13 mouse cellular contexts compared by ENCODE assay signal in the genomic region with DNA sequence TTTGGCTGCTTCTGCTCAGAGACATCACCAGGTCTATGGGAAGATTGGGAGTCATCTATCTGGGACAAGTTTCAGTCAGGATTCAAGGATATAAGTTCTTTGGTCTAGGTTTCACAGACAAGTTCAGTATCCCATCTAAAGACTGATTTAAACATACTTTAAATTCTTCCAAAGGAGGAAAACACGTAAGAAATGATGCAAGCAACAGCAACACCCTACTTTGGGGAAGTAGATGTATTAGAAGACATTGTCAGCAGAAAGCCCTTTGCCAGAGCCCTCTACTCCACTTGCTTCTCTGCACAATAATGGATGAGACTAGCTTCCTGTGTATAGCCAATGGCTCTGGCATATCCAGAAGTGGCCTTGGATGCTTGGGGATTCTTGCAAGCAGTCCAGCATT.
"Had no signal": no experiment of that assay in that cellular context is flagged by ENCODE, and none has a peak within 500 bp of the region (broad histone marks: within the 10 kb centered on the region; RNA-seq: fewer than 3 reads in every experiment).

No protein-coding gene starts in this region.

- ATAC-seq: intestine, embryonic 15.5 days; midbrain, embryonic 16.5 days had no signal

- H3K4me2 ChIP-seq: intestine, embryonic 15.5 days; limb, embryonic 15.5 days; liver, embryonic 15.5 days; lung, embryonic 15.5 days; midbrain, embryonic 12.5 days had no signal

- H3K27me3 ChIP-seq: intestine, embryonic 15.5 days; limb, embryonic 15.5 days; liver, embryonic 15.5 days; lung, embryonic 15.5 days; midbrain, embryonic 12.5 days had no signal

- H3K9me3 ChIP-seq: intestine, embryonic 15.5 days; limb, embryonic 15.5 days; liver, embryonic 15.5 days; lung, embryonic 15.5 days; midbrain, embryonic 12.5 days had no signal

- H3K4me3 ChIP-seq: intestine, embryonic 15.5 days; layer of hippocampus, adult 2 months; limb, embryonic 15.5 days; liver, embryonic 15.5 days; lung, embryonic 15.5 days; midbrain, embryonic 12.5 days had no signal

- H3K27ac ChIP-seq: intestine, embryonic 15.5 days; layer of hippocampus, adult 2 months; limb, embryonic 15.5 days; liver, embryonic 15.5 days; lung, embryonic 15.5 days; midbrain, embryonic 12.5 days had no signal

- H3K9ac ChIP-seq: intestine, embryonic 15.5 days; limb, embryonic 15.5 days; liver, embryonic 15.5 days; lung, embryonic 15.5 days; midbrain, embryonic 12.5 days had no signal

- DNase-seq: kidney, adult 18-20 months; kidney, postnatal 10 days; kidney, postnatal 4 days; right cerebral cortex, postnatal 4 days; spleen, adult 18-20 months; thymus, postnatal 36 days had no signal

- H3K4me1 ChIP-seq: liver, embryonic 15.5 days had no signal

- H3K36me3 ChIP-seq: intestine, embryonic 15.5 days; limb, embryonic 15.5 days; liver, embryonic 15.5 days; lung, embryonic 15.5 days; midbrain, embryonic 12.5 days had no signal
